Mouse (Mus musculus): ENCODE measurements at regions not wholly inside any gene's neighbourhood (a gene's known extent, or its start where the extent isn't known, plus 50 kb on each side); places are given as distances from the start of the nearest gene placed in this dataset.

- DNase-seq (ENCODE audit: low read depth, low spot score) = peak; percentile 2
Measured at GRCm38 (mm10) chr4:93112885-93113284, 222.4 kb downstream of the Tusc1 start.

- DNase-seq (ENCODE audit: low read depth, low spot score) = no peak
Measured at GRCm38 (mm10) chr4:93094092-93094491, 241.2 kb downstream of the Tusc1 start.

GRCm38 (mm10) chr4:93063531-93063930, 271.8 kb downstream of the Tusc1 start:
- DNase-seq (ENCODE audit: low read depth, low spot score) = no peak
